Mouse (Mus musculus): ENCODE measurements at regions not wholly inside any gene's neighbourhood (a gene's known extent, or its start where the extent isn't known, plus 50 kb on each side); places are given as distances from the start of the nearest gene placed in this dataset.

GRCm38 (mm10) chr2:157681931-157682330 lies 55.3 kb upstream of the Ctnnbl1 start:
- Histone ChIP-seq H3K9me3 (ENCODE audit: control insufficient read depth, low read length) (no peaks in the 10 kb centered on the region), H3K4me2 (replicated peaks; ENCODE audit: low read depth, low read length) (no peak overlapping the region), H3K4me3 (ENCODE audit: low read length) (no peak overlapping the region), H3K36me3 (ENCODE audit: control insufficient read depth, insufficient read depth, low read length) (no peaks in the 10 kb centered on the region), H3K4me1 (ENCODE audit: control insufficient read depth, insufficient read depth, low read length) (no peaks in the 10 kb centered on the region), H3K27me3 (ENCODE audit: control insufficient read depth, insufficient read depth, low read length) (no peaks in the 10 kb centered on the region), H3K27ac (ENCODE audit: low read depth, low read length) (no peak overlapping the region), H3K9ac (ENCODE audit: low read depth, low read length) (no peak overlapping the region)
- no peak for ATAC-seq (ENCODE audit: low FRiP score, low TSS enrichment)
- 82% methylated on average over 7 of the region's 7 CpGs for WGBS
